Mouse (Mus musculus) lung, embryonic 16.5 days (tissue): ENCODE data around the gene Ppie. TPM values are rescaled to one million over a fixed set of nuclear protein-coding genes. Genes with fewer than 3 reads are reported as not detected.
A peak's percentile ranks its signal among the peaks of the same experiment; 100 is the strongest.

Source experiments
- ATAC-seq: fragments of 200-750 bp; cut with Nextera tagmentation; 2 replicates; pipeline ENCODE4 v1.8.0; 2017; ENCODE audit warnings: low read depth, mild to moderate bottlenecking, moderate library complexity
- H3K27ac ChIP-seq: fragments of 300-500 bp; sonication (generic); 2 replicates; pipeline ENCODE4 v1.5.1; 2014; ENCODE audit warnings: mild to moderate bottlenecking, control low read depth, low read length
- H3K27me3 ChIP-seq: fragments of 300-500 bp; sonication (generic); 2 replicates; pipeline ENCODE4 v1.6.1; 2014; ENCODE audit warnings: low read depth, low read length, mixed read lengths; ENCODE audit not compliant: control insufficient read depth, insufficient read depth
- H3K36me3 ChIP-seq: fragments of 300-500 bp; sonication (generic); 2 replicates; pipeline ENCODE4 v1.6.1; 2014; ENCODE audit warnings: low read length; ENCODE audit not compliant: control insufficient read depth, insufficient read depth
- H3K4me1 ChIP-seq: fragments of 300-500 bp; sonication (generic); replicated peaks from 2 replicates; pipeline ENCODE4 v1.6.1; 2014; ENCODE audit warnings: low read length, mixed read lengths; ENCODE audit not compliant: control insufficient read depth, insufficient read depth
- H3K4me2 ChIP-seq: fragments of 300-500 bp; sonication (generic); 2 replicates; pipeline ENCODE4 v1.6.1; 2014; ENCODE audit warnings: low read depth, low read length, control low read depth
- H3K4me3 ChIP-seq: fragments of 300-500 bp; sonication (generic); 2 replicates; pipeline ENCODE4 v1.5.1; 2014; ENCODE audit warnings: mild to moderate bottlenecking, low read length, control low read depth
- H3K9ac ChIP-seq: fragments of 300-500 bp; sonication (generic); 2 replicates; pipeline ENCODE4 v1.6.1; 2014; ENCODE audit warnings: low read length, control low read depth
- H3K9me3 ChIP-seq: fragments of 300-500 bp; sonication (generic); 2 replicates; pipeline ENCODE4 v1.6.1; 2016; ENCODE audit warnings: low read length; ENCODE audit not compliant: control insufficient read depth
- WGBS: fragments of 180-500 bp; shearing (Covaris S2); extraction: QIAGEN DNeasy Blood & Tissue Kit; methylation state at CpG from one replicate; pipeline ENCODE4 v1.1.7; 2014; 5-methylcytosine and 5-hydroxymethylcytosine counted together
- polyA plus RNA-seq: library from polyadenylated mRNA; unstranded; fragments of >200 nt; fragmentation: Nextera tagmentation; extraction: Ambion mirVana; gene quantifications from 2 replicates; pipeline ENCODE4 v1.2.1, GENCODE M21; 2015

Ppie gene
- polyA plus RNA-seq, 1 experiment from 2014 or later = 94.7 TPM

- Histone ChIP-seq H3K9me3 (peaks cover 3% of the 10 kb centered on the region; the same call in 1 of the 2 replicates), H3K27me3 (no peaks in the 10 kb centered on the region; the same call in 1 of the 2 replicates), H3K4me3 (no peak overlapping the region), H3K36me3 (no peaks in the 10 kb centered on the region), H3K4me2 (no peak overlapping the region), H3K4me1 (no peaks in the 10 kb centered on the region), H3K9ac (no peak overlapping the region), H3K27ac (no peak overlapping the region)
- no peak for ATAC-seq
- WGBS = 55% methylated on average over 13 of the region's 13 CpGs
These were observed 56.3 kb downstream of the Ppie start for GRCm38 (mm10) chr4:123083323-123083902.

- no peaks in the 10 kb centered on the region for H3K36me3 ChIP-seq
- no peaks in the 10 kb centered on the region for H3K4me1 ChIP-seq
- H3K9me3 ChIP-seq = peaks cover 3% of the 10 kb centered on the region; the same call in 1 of the 2 replicates
- H3K27me3 ChIP-seq = no peaks in the 10 kb centered on the region; the same call in 1 of the 2 replicates
- H3K4me3 ChIP-seq = no peak overlapping the region
- H3K4me2 ChIP-seq = no peak overlapping the region
- 72% methylated on average over 20 of the region's 20 CpGs for WGBS
- ATAC-seq = peak; percentile 58
- no peak overlapping the region for H3K27ac ChIP-seq
- H3K9ac ChIP-seq = no peak overlapping the region
These were observed 57.2 kb downstream of the Ppie start for GRCm38 (mm10) chr4:123082283-123083163.

- no peaks in the 10 kb centered on the region for H3K4me1 ChIP-seq
- no peaks in the 10 kb centered on the region for H3K9me3 ChIP-seq
- peak; percentile 66 for ATAC-seq
- no peak overlapping the region for H3K4me3 ChIP-seq
- no peak overlapping the region for H3K4me2 ChIP-seq
- no peak overlapping the region for H3K9ac ChIP-seq
- H3K36me3 ChIP-seq = no peaks in the 10 kb centered on the region
- no peak overlapping the region for H3K27ac ChIP-seq
- WGBS = 24% methylated on average over 13 of the region's 13 CpGs
- H3K27me3 ChIP-seq = no peaks in the 10 kb centered on the region; the same call in 1 of the 2 replicates
These were observed 59.0 kb downstream of the Ppie start for GRCm38 (mm10) chr4:123080791-123081190.

- Histone ChIP-seq H3K4me3 (no peak overlapping the region), H3K27ac (no peak overlapping the region), H3K9ac (no peak overlapping the region), H3K27me3 (no peaks in the 10 kb centered on the region; the same call in 1 of the 2 replicates), H3K36me3 (no peaks in the 10 kb centered on the region), H3K4me1 (no peaks in the 10 kb centered on the region), H3K4me2 (no peak overlapping the region), H3K9me3 (no peaks in the 10 kb centered on the region)
- 52% methylated on average over 4 of the region's 4 CpGs for WGBS
- ATAC-seq = no peak
These were observed 61.5 kb downstream of the Ppie start for GRCm38 (mm10) chr4:123078231-123078630.

Other genes with a start within 250 kb of the Ppie start
- gene Mfsd2a, start 178.8 kb downstream of the Ppie start, polyA plus RNA-seq = 0.21 and 0.62 TPM in 2 replicates
- 11.7 and 11.9 TPM in 2 replicates for gene Mycl, start 144.3 kb downstream of the Ppie start, polyA plus RNA-seq
- gene Trit1, start 123.4 kb downstream of the Ppie start, polyA plus RNA-seq = 15.5 and 17.4 TPM in 2 replicates
- gene Bmp8b, start 34.8 kb downstream of the Ppie start, polyA plus RNA-seq = 1.5 and 2.0 TPM in 2 replicates
- not detected in 2 replicates for gene Oxct2b, start 23.7 kb downstream of the Ppie start, polyA plus RNA-seq
- 0.16 and 0.19 TPM in 2 replicates for gene Hpcal4, start 43.3 kb upstream of the Ppie start, polyA plus RNA-seq
- 0.18 TPM in 1 of 2 replicates, not detected in the other for gene Nt5c1a, start 61.6 kb upstream of the Ppie start, polyA plus RNA-seq
- 26.2 and 31.8 TPM in 2 replicates for gene Heyl, start 93.6 kb upstream of the Ppie start, polyA plus RNA-seq
- 25.4 and 28.2 TPM in 2 replicates for gene Pabpc4, start 122.4 kb upstream of the Ppie start, polyA plus RNA-seq
- 0.11 TPM in 1 of 2 replicates, not detected in the other for gene Oxct2a, start 183.7 kb upstream of the Ppie start, polyA plus RNA-seq
- 0.41 and 0.68 TPM in 2 replicates for gene Bmp8a, start 203.3 kb upstream of the Ppie start, polyA plus RNA-seq